Mouse (Mus musculus): ENCODE results near the gene Islr2. TPM values are rescaled to one million over a fixed set of nuclear protein-coding genes. Genes with fewer than 3 reads are reported as not detected.
A peak's percentile ranks its signal among the peaks of the same experiment; 100 is the strongest.

Islr2 gene
- polyA plus RNA-seq, 1 experiment from 2014 or later: 5.2 TPM

DNA sequence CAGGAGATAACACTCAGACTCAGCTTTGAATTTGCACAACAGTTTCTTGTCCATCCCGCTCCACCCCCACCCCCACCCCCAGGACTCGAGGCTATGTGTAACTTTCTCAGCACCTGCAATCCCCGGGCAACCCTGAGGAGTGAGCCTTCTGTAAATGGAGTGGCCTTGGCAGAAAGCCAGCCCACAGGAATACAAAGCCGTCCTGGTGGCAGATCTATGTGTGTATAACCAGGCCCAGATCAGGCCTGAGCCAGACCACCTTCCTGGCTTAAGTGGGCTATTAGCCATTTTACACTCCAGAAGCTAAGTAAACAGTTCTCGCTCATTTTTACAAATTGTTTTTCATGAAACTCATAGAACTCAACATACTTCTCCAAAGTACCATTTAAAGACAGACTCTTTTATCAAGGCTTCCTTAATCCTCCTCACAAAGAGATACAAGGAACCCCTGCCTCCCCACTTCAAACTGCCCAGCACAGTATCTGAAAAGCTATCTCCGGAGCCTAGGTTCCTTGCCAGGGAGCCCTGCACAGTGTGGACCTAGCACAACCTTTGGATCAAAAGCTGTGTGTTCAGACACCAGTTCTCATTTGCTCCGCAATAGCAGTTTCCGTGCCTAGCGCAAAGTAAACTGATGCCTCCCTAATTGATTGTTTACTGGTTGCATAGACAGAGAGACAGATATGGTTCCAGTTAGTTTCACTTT lies 37.8 kb upstream of the Islr2 start:
- Histone ChIP-seq H3K4me3 (no peak overlapping the region), H3K4me1 (peaks cover 8% of the 10 kb centered on the region), H3K9me3 (replicated peaks) (no peaks in the 10 kb centered on the region), H3K27me3 (ENCODE audit: low read depth, poor library complexity, severe bottlenecking) (no peaks in the 10 kb centered on the region), H3K36me3 (peaks cover 11% of the 10 kb centered on the region; the same call in 1 of the 2 replicates), H3K27ac (replicated peaks) (no peak overlapping the region)
- DNase-seq (ENCODE audit: low spot score): no peak
- WGBS: 69% methylated on average over 9 of the region's 9 CpGs

DNA sequence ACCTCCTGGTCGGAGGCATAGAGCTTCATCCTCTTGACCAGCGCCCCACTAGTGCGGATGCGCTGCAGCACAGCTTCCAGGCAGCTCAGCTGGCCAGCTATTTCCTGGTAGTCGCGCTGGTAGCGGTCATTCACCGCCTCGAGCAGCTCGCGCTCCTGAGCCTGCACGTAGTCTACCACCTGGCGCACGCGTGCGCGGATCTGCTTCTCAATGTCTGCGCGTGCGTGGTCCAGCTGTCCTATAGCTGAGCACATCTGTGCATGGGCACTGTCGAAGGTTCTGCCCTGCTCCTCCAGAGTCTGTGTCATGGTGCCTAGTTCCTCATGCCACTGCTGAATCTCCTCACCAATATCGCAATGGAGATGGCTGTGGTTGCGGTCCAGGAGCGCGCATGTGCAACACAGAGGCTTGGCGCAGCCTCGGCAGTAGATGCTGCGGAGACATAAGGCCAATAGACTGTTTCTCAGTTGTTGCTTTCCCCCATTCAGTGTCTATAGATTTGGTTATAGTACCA lies 30.4 kb upstream of the Islr2 start:
- H3K36me3 ChIP-seq: peaks cover 48% of the 10 kb centered on the region
- DNase-seq (ENCODE audit: low spot score): no peak
- H3K27ac ChIP-seq (replicated peaks): no peak overlapping the region

DNA sequence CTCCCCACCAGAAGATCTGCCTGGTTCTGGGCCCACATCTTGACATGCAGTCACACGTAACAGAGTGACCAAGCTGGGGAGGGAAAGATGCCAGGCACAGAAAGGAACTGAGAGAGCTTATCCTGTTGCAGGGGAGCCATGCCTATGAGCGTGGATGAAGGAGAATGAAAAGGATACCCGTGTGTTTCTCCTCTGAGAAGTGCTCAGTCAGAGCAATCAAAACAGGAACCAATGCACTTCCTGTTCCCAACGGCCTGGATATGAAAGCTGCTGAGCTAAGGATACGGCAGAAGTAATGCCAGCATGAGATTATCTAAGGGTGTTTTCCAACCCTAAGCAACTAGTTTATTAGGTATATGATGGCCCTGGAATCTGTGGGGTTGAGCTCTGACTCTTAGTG lies 28.3 kb upstream of the Islr2 start:
- H3K9me3 ChIP-seq (replicated peaks): no peaks in the 10 kb centered on the region
- H3K27ac ChIP-seq (replicated peaks): no peak overlapping the region
- 80% methylated on average over 5 of the region's 5 CpGs for WGBS
- DNase-seq (ENCODE audit: low spot score): no peak
- H3K4me3 ChIP-seq: no peak overlapping the region
- H3K27me3 ChIP-seq (ENCODE audit: low read depth, poor library complexity, severe bottlenecking): no peaks in the 10 kb centered on the region
- H3K4me1 ChIP-seq: no peaks in the 10 kb centered on the region
- peaks cover 70% of the 10 kb centered on the region for H3K36me3 ChIP-seq

More for the DNA sequence above, 30.4 kb upstream of the Islr2 start:
- H3K4me1 ChIP-seq: no peaks in the 10 kb centered on the region
- no peak overlapping the region for H3K4me3 ChIP-seq
- 97% methylated on average over 28 of the region's 28 CpGs for WGBS
- no peaks in the 10 kb centered on the region for H3K9me3 ChIP-seq (replicated peaks)
- no peaks in the 10 kb centered on the region for H3K27me3 ChIP-seq (ENCODE audit: low read depth, poor library complexity, severe bottlenecking)

DNA sequence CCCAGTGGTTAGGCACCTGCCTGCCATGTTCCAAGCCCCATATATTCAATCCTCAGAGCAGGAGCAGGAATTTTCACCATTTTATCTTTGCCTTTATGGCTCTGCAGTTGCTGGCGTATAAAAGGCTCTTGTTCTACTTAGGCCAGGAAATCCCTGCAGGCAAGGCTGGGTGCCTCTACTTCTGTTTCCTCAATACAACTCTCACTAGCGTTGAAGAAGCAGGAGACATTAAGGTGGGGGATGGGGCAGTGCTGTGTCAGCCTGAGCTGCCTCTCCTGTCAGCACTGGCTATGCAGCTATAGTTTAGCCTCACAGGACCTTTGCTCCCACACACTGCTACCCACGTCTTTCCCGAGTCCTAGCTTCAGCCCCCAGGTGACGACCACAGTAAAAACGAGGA lies 27.6 kb upstream of the Islr2 start:
- Histone ChIP-seq H3K9me3 (replicated peaks) (no peaks in the 10 kb centered on the region), H3K27me3 (ENCODE audit: low read depth, poor library complexity, severe bottlenecking) (no peaks in the 10 kb centered on the region), H3K27ac (replicated peaks) (no peak overlapping the region), H3K4me3 (no peak overlapping the region), H3K4me1 (no peaks in the 10 kb centered on the region), H3K36me3 (peaks cover 74% of the 10 kb centered on the region)
- 79% methylated on average over 6 of the region's 6 CpGs for WGBS
- DNase-seq (ENCODE audit: low spot score): no peak

DNA sequence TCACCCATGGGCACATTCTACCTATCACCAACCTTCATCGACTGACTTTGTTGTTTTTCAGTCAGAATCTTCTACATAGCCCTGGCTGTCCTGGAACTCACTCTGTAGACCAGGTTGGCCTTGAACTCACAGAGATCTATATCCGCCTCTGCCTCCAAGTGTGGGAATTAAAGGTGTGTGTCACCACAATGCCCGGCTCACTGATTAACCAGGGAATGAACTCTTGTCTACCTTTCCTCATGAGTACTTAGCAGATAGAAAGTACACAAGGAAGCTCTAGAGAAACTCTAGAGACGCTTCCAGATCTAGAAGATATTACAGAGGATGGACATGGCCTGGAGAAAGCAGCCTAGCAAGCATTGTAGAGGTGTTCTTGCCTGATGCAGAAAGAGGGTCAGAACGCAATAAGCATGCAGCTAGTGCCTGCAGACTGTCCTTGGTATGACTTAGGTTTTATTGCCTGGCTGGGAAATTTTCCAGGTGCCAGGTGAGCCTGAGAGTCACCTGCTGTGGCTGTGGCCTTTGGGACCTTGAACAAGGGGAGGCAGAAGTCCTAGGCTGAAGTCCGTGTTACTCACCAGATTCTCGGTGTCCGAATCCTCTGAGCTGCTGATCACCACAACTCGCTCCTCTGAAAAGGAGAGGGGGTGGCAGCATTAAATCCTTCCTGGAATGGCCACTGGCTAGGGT lies 24.8 kb upstream of the Islr2 start:
- WGBS: 92% methylated on average over 9 of the region's 9 CpGs
- H3K9me3 ChIP-seq (replicated peaks): no peaks in the 10 kb centered on the region
- H3K27ac ChIP-seq (replicated peaks): no peak overlapping the region
- H3K4me3 ChIP-seq: no peak overlapping the region
- peaks cover 65% of the 10 kb centered on the region for H3K36me3 ChIP-seq
- H3K27me3 ChIP-seq (ENCODE audit: low read depth, poor library complexity, severe bottlenecking): no peaks in the 10 kb centered on the region
- no peak for DNase-seq (ENCODE audit: low spot score)
- no peaks in the 10 kb centered on the region; the same call in 1 of the 2 replicates for H3K4me1 ChIP-seq

DNA sequence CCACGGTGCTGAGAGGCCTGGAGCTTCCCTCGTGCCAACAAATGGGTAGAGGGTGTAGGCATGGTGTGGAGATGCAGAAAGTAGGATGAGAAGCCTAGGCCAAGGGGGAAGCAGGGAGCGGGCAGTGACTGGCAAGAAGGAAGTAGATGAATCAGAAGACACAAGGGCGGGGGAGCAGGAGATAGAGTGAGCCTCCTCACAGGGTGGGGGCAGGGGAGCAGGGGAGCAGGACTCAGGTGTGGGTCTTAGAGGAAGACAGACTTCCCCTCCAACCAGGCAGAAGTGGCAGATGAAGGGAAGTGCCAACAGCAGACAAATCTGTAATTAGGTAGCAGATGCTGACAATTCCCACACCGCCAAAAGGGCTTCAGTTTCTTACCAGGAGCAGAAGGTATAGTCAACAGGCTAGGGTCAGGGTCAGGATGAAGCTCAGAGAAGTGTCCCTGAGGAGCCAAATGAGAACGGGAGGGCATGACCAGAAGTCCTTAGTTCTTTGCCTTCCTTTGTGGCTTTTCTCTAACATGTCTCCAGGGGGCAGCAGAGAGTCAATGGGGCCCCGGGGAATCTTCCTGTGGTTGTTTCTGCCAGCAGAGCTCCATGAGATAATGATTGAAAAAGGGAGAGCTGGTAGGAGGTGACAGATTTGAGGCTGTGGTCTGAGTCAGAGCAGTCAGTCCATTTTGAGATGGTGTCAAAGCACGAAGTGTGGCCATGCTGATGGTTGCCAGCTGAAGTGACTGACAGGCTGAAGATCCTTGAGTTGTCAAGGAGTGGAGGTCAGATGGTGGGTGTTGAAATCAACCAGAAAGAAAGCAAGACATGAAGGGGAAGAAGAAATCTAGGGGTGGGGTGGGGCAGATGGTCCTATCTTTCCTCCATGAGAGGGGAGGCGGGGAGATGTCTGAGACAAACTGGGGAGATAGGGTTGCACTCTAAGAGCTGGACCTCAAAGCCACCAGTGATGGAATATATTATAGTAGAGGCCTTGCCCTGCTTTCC lies 22.1 kb upstream of the Islr2 start:
- Histone ChIP-seq H3K27ac (replicated peaks) (no peak overlapping the region), H3K36me3 (peaks cover 58% of the 10 kb centered on the region), H3K4me1 (no peaks in the 10 kb centered on the region; the same call in 1 of the 2 replicates), H3K4me3 (no peak overlapping the region), H3K27me3 (ENCODE audit: low read depth, poor library complexity, severe bottlenecking) (no peaks in the 10 kb centered on the region), H3K9me3 (replicated peaks) (no peaks in the 10 kb centered on the region)
- 70% methylated on average over 9 of the region's 9 CpGs for WGBS
- DNase-seq (ENCODE audit: low spot score): peak; percentile 36

DNA sequence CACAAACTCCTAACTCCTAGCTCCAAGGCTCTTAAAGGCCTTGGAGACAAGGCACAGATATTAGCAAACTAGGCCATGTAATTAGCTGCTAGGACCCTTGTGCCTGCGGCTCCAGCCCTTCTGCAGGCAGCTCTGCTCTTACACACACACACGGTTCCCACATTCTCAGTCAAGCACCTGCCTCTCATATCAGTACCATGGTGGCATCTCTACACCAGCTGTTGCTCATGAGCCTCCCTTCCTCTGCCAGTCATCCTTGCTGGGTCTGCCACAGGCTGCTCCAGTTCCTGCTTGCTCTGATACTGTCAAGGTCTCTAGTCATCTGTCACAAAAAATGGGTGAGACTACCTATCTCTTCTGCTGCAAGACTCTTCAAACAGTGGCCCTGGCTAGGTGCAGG lies 20.2 kb upstream of the Islr2 start:
- H3K27me3 ChIP-seq (ENCODE audit: low read depth, poor library complexity, severe bottlenecking): no peaks in the 10 kb centered on the region
- no peak overlapping the region for H3K27ac ChIP-seq (replicated peaks)
- peaks cover 52% of the 10 kb centered on the region for H3K36me3 ChIP-seq
- H3K4me1 ChIP-seq: no peaks in the 10 kb centered on the region; the same call in 1 of the 2 replicates
- WGBS: 91% methylated on average over 2 of the region's 2 CpGs
- DNase-seq (ENCODE audit: low spot score): no peak
- no peak overlapping the region for H3K4me3 ChIP-seq
- no peaks in the 10 kb centered on the region for H3K9me3 ChIP-seq (replicated peaks)

DNA sequence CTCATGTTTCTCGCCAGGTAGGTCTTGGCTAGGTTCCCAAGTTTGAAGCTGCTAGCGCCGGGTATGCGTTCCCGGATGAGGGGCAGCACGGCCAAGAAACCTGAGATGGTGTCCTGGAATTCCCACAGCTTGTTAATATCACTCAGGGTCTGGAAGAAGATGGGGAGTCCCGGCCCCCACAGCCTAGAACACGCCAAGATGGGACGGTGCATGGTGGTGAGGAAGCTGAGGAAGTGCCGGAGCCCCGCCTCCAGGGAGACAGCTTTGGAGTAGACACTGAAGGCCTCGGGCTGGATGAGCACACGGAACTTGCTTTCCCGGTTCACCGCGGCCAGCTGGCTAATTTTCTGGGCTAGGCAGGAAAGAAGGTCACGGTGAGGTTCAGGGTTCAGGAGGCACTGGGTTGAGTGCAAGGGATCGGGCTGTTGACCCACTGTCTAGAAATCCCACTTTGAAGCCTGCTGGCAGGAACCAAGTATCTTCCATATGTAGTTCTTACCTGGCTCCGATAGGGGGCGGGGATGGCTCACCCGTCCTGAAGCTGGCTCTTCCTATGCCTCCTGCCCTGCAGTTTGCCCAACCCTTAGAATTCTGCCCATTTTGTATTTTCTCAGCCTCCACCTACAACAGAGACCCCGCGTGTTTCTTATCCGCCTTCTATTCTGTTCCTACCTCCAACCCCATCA lies 16.2 kb upstream of the Islr2 start:
- Histone ChIP-seq H3K4me3 (no peak overlapping the region), H3K9me3 (replicated peaks) (no peaks in the 10 kb centered on the region), H3K27ac (replicated peaks) (no peak overlapping the region), H3K27me3 (ENCODE audit: low read depth, poor library complexity, severe bottlenecking) (no peaks in the 10 kb centered on the region), H3K36me3 (peaks cover 25% of the 10 kb centered on the region), H3K4me1 (peaks cover 9% of the 10 kb centered on the region)
- 76% methylated on average over 24 of the region's 24 CpGs for WGBS
- DNase-seq (ENCODE audit: low spot score): peak; percentile 40

DNA sequence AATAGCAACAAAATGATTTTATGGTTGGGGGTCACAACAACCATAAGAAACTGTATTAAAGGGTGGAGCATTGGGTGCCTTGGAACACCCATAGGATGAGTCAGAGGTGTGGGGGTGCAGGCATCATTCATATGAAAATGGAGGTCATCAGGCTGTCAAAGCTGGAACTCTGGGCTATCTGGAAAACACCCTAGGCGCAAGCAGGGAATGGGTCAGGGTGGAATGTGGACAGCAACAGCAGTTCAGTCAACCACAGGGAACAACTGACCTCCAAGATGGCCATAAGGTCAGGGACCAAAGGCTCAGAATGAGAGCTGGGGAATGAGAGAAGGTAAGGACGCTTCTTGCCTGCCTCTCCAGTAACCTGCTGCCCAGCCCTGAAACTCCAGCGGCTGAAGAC lies 14.4 kb upstream of the Islr2 start:
- Histone ChIP-seq H3K9me3 (replicated peaks) (no peaks in the 10 kb centered on the region), H3K4me3 (no peak overlapping the region), H3K4me1 (peaks cover 23% of the 10 kb centered on the region), H3K27ac (replicated peaks) (no peak overlapping the region), H3K36me3 (peaks cover 25% of the 10 kb centered on the region), H3K27me3 (ENCODE audit: low read depth, poor library complexity, severe bottlenecking) (no peaks in the 10 kb centered on the region)
- no peak for DNase-seq (ENCODE audit: low spot score)
- WGBS: 89% methylated on average over 3 of the region's 3 CpGs

DNA sequence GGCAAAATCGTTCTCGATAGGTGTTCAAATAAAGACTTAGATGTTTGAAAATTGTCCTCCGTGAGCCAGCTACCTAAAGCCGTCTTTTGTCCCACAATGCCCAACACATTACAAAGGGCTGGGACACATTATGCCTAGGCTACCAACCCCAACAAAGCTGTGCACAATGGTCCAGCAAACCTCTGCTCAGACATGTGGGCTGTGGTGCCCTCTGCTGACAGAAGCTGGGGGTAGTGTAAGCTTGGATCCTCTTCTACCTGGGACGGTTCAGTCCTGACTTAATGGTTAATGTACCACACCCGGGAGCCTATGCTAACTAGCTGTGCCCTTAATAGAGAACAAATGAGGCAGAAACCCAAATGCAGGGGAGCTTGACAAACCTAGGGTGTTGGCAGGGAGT lies 12.3 kb upstream of the Islr2 start:
- WGBS: 44% methylated on average over 6 of the region's 6 CpGs
- DNase-seq (ENCODE audit: low spot score): peak; percentile 52
- Histone ChIP-seq H3K36me3 (peaks cover 12% of the 10 kb centered on the region), H3K4me1 (peaks cover 28% of the 10 kb centered on the region), H3K27me3 (ENCODE audit: low read depth, poor library complexity, severe bottlenecking) (0 out of 2 replicates have a peak, but pooled peaks cover 9% of the 10 kb centered on the region), H3K4me3 (no peak overlapping the region), H3K27ac (replicated peaks) (no peak overlapping the region), H3K9me3 (replicated peaks) (no peaks in the 10 kb centered on the region)

DNA sequence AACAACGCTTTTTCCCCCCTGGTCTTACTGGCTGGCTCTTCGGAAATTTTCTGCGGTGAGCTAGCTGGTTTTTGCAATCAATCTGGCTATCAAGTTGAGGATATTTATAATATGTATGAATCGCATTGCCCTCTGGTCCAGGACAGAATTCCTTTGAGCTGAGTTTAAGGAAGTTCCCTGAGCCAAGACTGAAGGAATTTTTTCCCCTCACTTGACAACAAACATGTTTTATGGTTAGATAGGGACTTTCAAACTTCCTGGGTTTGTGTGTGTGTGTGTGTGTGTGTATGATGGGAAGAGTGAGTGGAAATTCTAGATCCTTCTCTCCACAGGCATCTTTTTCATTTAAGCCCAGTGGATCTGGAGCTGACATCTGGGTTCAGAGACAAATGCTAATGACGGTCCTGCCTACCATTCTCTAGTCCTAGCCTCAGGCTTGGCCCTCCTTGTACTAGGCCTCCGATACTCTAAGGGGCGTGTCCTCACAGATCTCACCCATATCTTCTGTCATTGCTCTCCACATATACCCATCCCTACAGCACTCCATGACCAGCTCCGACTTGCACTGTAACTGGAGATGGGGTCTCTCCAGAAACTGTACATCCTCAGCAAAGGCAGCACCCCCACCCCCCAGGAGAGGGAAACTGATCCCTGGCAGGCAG lies 10.5 kb upstream of the Islr2 start:
- no peak for DNase-seq (ENCODE audit: low spot score)

More for the DNA sequence above, 10.5 kb upstream of the Islr2 start:
- WGBS: 75% methylated on average over 8 of the region's 8 CpGs
- Histone ChIP-seq H3K9me3 (replicated peaks) (no peaks in the 10 kb centered on the region), H3K36me3 (peaks cover 1% of the 10 kb centered on the region; the same call in 1 of the 2 replicates), H3K27me3 (ENCODE audit: low read depth, poor library complexity, severe bottlenecking) (0 out of 2 replicates have a peak, but pooled peaks cover 9% of the 10 kb centered on the region), H3K27ac (replicated peaks) (no peak overlapping the region), H3K4me3 (no peak overlapping the region), H3K4me1 (peaks cover 32% of the 10 kb centered on the region)

All from midbrain, embryonic 10.5 days (tissue).